Mouse (Mus musculus): ENCODE data around the gene Ndufs2. TPM values are rescaled to one million over a fixed set of nuclear protein-coding genes. Genes with fewer than 3 reads are reported as not detected.

The Ndufs2 gene
- total RNA-seq, 2 experiments from 2014 or later: 258 to 278 TPM

DNA sequence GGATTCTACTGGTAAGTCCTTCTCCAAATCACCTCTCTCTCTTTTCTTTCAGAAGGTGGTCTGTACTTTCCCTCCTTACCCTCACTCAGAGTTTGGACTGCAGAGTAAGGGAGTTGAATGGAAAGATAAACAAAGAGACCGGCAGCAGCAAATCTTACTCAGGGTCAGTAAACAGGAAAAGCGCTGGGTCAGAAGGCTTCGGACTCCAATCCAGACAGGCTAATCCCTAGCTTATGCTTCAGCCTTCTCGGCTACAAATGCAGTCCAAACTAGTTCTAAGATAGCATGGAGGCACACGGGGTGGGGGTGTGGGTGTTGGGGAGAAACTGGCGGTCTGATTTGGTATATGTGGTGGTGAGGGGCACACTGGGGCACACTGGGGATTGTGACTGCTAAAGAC is 13.8 kb downstream of the Ndufs2 start:
- DNase-seq (ENCODE audit: low spot score in 2 of 2): no peak
- intact Hi-C loops (cut with DNase I): no loop called here

DNA sequence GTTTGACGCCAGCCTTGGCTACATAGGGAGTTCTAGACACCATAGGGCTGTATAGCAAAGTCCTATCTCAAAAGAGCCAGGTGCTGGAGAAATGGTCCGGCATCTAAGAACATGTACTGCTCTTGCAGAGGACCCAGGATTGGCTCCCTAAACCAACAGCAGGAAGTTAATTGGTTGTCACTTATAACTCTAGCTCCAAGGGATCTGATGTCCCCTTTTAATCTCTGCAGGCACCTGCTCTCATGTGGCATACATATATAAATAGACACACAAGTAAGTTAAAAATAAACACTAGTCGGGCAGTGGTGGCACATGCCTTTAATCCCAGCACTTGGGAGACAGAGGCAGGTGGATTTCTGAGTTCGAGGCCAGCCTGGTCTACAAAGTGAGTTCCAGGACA is 15.4 kb downstream of the Ndufs2 start:
- DNase-seq (ENCODE audit: low spot score in 2 of 2): no peak
- intact Hi-C loops (cut with DNase I): no loop called here

DNA sequence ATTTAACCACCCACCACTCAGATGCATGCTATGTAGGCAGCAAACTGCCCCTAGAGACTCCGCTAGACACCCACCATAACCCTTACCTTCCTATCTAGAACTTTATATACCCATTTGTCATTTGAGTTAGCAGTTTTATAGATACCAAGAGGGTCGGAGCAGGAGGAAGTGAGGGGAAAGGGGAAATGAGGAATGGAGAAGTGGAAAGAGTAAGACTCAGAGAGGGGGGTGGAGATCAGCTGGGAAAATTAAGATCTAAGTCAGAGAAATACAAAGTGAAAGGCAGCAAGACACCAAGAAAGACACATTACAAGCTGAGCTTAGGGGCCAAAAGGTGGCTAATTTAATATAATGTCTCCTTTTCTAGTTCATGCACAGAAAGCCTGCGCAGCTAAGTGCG is 16.6 kb downstream of the Ndufs2 start:
- DNase-seq (ENCODE audit: low spot score in 2 of 2): no peak
- intact Hi-C loops (cut with DNase I): no loop called here

DNA sequence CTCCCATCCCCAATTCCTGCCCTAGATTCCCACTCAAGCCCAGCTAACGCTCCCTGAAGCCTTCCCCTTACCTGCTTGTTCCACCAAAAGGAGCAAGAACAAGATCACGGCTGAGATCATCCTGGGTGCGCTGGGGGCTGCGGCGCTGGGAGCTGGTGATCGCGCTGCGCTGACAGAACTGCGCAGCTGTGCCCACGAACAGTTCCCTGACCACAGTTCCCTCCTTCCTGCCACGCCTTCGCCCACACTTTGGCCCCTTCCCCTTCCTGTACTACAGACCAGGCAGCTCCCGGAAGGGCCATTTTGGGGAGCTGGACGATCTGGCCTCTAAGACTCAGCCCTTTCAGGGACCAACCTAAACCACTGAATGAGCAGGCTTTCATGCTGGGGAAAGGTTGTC is 17.1 kb downstream of the Ndufs2 start, which contains the start of gene Fcer1g:
Fcer1g (minus strand) TSS at position 240 of the 400 bp plus-strand sequence.
- intact Hi-C loops (cut with DNase I): no loop called here

DNA sequence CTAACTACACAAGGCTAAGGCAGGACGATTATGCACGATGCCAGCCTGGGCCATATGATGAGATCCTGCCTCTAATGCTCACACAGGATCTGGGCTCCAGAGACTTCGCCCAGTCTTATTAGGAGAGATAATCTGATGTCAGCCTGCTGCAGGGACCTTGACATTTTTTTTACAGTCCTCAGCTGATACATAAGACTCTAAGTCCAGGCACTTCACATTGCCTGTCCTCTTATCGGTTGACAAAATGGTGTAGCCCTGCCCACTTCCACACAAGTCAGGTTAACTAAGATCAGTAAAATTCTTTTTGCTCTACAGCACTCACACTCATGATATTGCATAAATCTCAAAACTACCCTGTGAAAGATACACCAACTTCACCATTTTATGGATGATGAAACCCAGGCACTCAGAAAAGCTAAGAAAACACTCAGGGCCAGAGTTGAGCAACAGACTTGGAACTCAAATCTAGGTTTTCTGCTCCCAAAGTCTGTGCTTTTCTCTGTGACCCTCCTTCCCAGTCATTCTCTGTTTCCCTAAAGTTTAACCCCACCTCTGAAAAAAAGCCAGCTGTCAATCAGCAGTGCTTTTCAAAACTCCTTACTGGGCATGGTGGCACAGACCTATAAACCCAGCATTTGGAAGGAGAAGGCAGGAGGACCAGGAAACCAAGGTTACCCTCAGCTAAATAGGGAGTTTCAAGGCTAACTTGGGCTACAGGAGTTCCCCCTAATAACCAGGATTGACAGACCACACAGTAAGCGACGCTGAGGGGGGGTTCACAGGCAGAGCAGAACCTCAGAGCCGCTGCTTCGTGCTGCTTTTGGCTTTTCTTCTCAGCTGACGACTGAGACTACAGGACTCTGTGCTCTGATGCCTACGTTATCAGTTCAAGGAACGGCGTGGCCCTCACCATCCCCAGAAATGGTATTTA is 18.1 kb downstream of the Ndufs2 start:
- DNase-seq (ENCODE audit: low spot score in 2 of 2): no peak
- intact Hi-C loops (cut with DNase I): no loop called here

More for the DNA sequence above, 17.1 kb downstream of the Ndufs2 start, which contains the start of gene Fcer1g:
- no peak for DNase-seq (ENCODE audit: low spot score in 2 of 2)

DNA sequence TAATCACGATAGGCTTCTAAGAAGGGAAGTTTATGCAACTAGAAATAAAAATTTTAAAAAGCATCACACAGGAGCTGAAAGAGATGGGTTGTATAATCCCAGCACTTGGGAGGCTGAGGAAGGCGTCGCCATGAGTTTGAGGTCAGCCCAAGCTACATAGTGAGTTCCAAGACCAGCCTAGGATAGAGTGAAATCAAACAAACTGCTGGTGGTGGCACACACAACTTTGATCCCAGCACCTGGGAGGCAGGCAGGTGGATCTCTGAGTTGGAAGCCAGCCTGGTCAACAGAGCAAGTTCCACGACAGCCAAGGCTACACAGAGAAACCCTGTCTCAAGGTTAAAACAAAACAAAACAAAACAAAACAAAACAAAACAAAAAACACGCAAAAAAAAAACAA is 18.8 kb downstream of the Ndufs2 start:
- intact Hi-C loops (cut with DNase I): no loop called here
- no peak for DNase-seq (ENCODE audit: low spot score in 2 of 2)

DNA sequence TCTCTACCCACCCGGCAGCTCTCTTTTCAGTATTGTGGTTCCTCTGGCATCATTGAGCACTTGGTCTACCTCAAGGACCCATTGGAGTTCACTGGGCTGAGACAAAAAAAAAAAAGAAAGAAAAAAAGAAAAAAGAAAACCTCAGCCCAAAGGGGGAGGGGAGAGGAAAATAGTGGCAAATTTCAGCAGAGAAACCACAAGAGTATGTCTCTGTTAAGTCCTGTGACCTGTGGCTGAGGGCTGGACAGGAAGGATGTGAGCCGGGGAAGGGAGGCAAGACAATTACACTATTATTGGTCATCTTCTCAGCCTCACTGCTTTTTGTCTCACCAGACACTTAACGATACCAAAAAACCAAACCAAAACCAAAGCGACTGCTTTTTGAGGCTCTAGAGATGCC is 19.3 kb downstream of the Ndufs2 start:
- intact Hi-C loops (cut with DNase I): no loop called here

DNA sequence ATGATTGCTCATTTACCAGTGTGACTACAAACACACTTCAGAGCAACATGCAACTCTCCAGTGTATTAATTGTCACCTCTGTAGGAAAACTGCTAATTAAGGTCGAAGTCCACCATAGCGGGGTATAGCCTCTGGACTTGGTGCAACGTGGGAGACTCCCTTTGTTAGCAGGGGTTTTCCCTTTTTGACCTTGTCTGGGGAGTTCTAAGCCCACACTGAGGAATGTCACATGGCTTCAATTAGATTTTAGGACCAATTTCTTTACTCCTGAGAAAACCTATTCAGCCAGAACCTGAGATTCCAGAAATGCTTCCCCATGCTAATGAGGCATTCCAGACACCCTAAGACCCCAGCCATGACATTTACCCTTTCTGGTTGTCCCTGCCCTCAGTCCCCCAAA is 21.0 kb downstream of the Ndufs2 start:
- intact Hi-C loops (cut with DNase I): no loop called here
- no peak for DNase-seq (ENCODE audit: low spot score in 2 of 2)

More for the DNA sequence above, 19.3 kb downstream of the Ndufs2 start:
- no peak for DNase-seq (ENCODE audit: low spot score in 2 of 2)

DNA sequence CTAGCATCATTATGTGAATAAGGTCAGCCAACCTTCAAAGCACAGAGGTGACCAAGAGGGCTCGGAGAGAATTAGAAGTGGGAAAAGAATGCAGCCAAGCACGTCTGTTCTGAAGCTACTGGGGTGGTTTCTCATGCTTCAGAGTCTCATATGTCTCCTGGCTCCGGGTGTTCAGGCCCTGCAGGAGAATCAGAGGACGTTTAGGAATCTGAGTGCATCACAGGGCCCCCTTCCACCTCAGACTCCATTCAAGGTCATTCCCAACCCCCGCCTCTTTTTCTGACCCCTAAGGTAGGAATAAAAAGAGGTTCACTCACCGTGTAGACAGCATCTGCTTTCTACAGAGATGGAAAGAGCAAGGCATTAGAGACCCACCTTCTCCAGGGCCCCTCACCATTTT is 21.4 kb downstream of the Ndufs2 start:
- DNase-seq (ENCODE audit: low spot score in 2 of 2): no peak
- intact Hi-C loops (cut with DNase I): no loop called here

DNA sequence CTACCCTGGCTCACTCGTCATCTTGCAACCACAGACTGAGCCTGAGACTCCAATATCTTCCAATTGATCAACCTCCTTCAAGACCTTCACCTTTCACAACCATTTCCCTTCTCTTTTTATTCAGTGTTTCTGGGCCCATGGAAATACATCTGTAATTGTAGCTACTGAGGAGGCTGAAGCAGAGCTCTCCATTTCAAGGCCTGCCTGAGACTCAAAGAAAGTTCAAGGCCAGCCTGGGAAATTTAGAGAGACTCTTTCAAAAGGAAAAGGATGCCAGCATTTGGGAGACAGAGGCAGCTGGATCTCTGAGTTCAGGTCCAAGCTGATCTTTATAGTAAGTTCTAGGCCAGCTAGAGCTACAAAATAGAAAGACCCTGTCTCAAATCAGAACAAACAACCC is 23.3 kb downstream of the Ndufs2 start:
- no peak for DNase-seq (ENCODE audit: low spot score in 2 of 2)
- intact Hi-C loops (cut with DNase I): no loop called here

DNA sequence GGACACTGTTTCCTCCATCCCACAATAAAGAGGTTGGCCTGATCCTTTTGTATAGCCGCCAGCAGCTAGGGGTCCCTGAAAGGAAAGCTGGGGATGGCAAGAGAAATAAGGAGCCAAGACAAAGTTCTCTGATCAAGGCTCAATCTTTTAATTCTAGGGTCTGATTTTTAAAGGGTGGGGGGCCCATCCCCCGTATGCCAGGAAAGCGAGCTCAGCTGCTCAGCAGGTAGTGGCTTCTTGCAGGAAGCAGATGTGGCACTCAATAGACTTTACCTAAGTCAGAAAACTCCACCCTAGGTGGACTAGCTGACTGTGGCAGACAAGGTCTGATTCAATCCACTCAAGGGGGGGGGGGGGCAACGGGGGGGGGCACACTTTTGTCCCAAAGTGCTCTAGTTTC is 24.4 kb downstream of the Ndufs2 start:
- DNase-seq (ENCODE audit: low spot score in 2 of 2): no peak
- intact Hi-C loops (cut with DNase I): no loop called here

DNA sequence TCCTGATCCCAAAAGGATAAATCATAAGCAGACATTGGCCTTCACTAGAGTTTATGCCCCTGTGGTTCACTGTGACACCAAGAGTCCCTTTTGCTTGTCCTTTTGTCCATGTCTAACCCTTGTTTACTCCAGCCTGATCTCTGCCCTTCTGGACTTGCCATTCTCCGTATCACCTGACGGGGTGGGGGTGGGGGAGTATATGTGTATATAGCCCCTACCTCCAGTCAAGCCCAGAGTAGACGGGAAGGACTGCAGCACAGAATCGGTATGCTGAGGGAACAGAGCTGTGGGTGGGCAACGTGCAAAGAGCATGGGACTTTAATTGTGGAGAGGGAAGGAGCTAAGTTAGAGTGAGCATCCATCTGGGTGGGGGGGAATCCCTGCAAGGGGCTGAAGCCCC is 26.3 kb downstream of the Ndufs2 start, which contains the start of gene Apoa2:
Apoa2 (plus strand) TSS at position 198 of the 400 bp plus-strand sequence.
- intact Hi-C loops (cut with DNase I): loop anchor here (5.0 kb wide), 1 partner anchor 102 kb away; the partner anchor contains the start of gene Dedd
- DNase-seq (ENCODE audit: low spot score in 2 of 2): no peak

DNA sequence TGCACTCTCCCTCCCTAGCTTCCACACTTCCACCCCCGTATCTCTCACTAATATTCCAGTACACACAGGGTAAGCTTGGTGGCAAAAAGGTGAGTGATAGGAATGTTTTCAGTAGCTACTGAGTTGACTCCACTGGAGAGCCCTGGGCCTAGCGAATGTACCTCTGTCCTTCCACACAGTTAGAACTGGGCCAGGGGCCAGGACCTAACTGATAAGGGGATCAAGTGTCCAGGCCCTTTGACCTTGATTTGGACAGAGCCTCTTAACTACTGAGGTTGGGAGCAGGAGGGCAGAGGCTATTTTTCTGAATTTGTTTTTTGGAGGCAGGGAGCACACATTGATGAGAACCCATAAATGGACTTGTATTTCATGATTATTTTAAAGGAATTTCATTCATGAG is 27.4 kb downstream of the Ndufs2 start:
- intact Hi-C loops (cut with DNase I): loop anchor here (5.0 kb wide), 1 partner anchor 104 kb away; the partner anchor contains the start of gene Dedd
- no peak for DNase-seq (ENCODE audit: low spot score in 2 of 2)

DNA sequence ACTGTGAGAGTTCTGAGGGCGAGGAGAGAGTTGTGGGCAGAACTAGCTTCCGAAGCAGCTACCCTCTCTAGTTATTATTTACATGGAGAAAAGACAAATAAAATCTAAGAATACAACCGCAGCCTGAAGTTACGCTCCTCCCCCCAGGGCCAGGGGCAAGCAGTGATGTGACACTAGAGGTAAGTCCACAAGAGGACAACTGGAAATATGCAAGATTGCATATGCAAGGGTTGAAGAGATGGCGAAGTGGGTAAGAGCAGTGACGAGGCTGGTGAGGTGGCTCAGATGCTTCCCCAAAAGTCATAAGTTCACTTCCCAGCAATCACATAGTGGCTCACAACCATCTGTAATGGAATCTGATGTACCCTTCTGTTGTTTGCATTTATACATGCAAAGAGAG is 28.0 kb downstream of the Ndufs2 start:
- intact Hi-C loops (cut with DNase I): loop anchor here (5.0 kb wide), 1 partner anchor 104 kb away; the partner anchor contains the start of gene Dedd
- no peak for DNase-seq (ENCODE audit: low spot score in 2 of 2)

DNA sequence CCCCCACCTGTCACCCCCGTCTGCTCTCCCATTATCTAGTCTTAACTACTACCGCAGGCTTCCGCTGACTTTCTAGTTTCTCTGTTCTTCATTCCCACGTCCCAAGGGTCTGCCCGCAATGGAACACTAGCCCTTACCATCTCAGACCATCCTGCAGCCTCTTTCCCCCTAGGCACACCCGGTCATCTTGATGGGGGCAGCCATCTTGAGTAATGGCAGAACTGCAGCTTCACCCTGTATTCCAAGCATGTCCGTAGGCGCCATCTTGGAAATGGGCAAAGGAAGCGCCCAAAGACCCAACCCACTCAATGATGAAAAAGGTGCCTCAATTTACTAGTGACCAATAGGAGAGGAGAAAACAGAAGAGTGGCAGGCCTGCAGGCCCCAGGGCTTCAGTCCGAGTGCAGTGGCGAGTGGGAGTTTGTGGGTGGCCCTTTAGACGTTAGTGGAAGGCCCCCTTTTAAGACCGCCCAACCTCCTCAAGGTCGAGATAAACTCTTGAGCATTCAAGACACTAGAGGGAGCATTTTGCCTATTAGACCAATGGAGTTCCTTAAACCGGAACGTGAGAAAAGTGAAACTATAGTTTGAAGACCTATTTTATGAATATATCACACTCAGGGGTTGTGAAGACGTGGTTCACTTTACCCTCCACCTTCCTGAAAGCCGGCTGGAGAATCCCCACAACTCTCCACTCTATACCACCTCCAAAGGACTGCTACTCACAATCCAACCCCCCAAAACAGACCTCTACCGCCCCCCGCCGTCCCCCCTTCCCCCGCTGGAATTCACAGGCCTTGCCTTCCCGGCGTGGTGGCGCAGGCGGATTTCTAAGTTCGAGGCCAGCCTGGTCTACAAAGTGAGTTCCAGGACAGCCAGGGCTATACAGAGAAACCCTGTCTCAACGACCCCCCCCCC is 28.7 kb downstream of the Ndufs2 start, which contains the start of gene Tomm40l:
Tomm40l (minus strand) TSS at position 277 of the 918 bp plus-strand sequence.
- intact Hi-C loops (cut with DNase I): loop anchor here (1.0 to 5.0 kb wide), 3 partner anchors 25 to 105 kb away; partner anchors contain the start of genes Dedd, Mpz and Sdhc
- peak; percentile 93 to 99 for DNase-seq (ENCODE audit: low spot score in 2 of 2)

DNA sequence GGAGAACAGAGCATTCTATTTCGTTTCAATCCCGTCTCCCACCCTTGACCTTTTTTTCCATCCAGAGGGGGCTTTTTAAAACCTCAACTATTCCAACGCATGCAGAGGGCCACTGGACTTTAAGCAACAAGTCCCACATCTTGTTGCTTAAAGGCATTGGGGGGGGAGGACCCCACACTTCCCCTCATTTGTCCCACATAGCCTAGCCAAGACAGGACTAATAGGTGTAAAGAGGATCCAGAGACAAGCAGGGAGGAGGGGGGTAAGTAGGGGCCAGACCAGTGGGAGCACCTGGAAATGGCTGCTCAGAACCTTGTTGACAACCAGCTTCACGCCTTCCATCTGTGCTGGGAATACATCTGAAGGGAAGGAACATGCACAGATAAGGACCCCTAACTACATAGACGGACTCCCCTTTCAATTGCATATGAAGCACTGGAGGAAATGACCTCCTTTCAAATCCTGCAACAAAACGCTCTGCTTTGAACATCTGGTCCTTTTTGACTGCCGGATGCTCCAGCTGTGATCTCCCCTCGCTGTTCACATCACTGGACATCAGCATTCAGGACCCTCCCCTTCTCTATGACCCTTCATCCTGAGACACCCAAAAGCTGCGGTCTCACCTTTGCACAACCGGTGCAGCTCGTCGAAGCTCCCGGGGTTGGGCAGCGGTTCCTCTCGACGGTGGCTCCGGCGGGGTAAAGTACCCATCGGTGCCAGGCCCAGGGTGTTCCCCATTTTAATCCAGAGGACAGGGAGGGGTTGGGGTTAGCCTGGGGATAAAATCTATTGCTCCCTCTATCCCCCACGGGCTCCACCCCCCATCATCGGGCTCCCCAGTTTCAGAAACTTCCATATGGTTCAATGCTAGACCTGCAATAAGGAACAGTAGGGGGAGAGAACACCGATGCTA is 29.7 kb downstream of the Ndufs2 start:
- DNase-seq (ENCODE audit: low spot score in 2 of 2): peak; percentile 23 to 26

DNA sequence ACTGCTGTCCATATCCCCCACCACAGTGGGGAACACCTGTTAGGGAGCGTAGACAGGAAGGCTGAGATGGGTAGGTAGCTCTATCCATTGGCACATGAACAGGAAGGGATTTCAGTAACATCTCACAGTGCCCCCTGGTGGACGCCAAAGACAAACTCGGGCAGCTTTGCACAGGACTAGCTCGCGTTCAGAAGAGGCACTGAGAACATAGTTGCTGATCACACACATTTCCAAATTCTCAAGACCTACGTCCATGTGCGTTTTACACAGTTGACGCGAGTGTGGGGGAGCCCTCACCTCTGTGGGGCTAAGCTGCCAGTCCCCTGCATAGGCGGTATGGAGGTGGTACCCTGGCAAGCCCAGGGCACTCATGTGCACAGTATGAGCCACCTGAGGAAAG is 30.3 kb downstream of the Ndufs2 start:
- peak; percentile 89 to 94 for DNase-seq (ENCODE audit: low spot score in 2 of 2)

More for the DNA sequence above, 29.7 kb downstream of the Ndufs2 start:
- intact Hi-C loops (cut with DNase I): loop anchor here (1.0 to 5.0 kb wide), 6 partner anchors 26 to 111 kb away; partner anchors contain the start of genes Dedd, Mpz and Sdhc

DNA sequence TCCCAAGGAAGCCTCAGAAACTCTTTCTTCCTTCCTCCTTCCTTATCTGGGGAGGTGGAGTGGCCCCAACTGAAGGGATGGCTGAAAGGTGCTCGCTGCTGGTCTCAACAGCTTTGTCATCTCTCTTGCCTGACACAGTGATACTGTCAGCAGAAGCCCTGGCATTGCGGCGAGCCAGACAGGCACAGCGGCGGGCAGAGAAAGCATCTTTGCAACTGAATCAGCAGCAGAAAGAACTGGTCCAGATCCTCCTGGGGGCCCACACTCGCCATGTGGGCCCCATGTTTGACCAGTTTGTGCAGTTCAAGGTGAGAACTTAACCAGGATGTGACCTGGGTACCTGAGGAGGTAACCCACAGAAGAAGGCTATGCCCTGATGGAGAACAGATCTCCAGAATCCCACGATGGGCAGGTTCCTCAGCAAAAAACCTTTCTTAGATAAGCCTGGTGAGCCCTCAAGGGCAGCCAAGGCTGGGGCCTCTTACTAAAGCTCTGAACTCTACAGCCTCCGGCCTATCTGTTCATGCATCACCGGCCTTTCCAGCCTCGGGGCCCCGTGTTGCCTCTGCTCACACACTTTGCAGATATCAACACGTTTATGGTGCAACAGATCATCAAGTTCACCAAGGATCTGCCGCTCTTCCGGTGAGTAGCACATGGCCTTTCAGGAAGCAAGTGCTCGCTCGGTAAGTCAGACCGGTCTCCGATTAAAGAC is 34.8 kb downstream of the Ndufs2 start:
- DNase-seq (ENCODE audit: low spot score in 2 of 2): no peak
- intact Hi-C loops (cut with DNase I): no loop called here

More for the DNA sequence above, 30.3 kb downstream of the Ndufs2 start:
- intact Hi-C loops (cut with DNase I): loop anchor here (1.0 to 5.0 kb wide), 4 partner anchors 56 to 110 kb away; partner anchors contain the start of gene Dedd
